Mouse (Mus musculus): ENCODE measurements at regions not wholly inside any gene's neighbourhood (a gene's known extent, or its start where the extent isn't known, plus 50 kb on each side); places are given as distances from the start of the nearest gene placed in this dataset.
A peak's percentile ranks its signal among the peaks of the same experiment; 100 is the strongest.

DNA sequence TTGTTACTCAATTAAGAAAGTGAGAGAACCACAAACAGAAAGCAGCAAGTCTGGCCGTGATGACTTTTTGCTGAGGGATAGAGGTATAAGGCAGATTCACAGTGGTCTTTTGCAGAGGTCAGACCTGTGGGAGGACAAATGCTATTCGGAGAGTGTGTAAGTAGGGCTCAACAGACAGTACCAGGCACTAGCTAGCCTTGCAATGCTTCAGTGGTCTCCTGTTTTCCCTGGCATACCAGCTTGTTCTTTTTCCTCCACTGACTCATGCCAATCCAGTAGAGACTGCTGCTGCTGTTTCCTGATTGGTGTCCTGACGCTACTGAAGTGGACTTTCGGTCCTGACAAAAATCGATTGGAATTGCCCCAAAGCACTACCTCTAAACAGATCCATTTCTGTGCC is 166.4 kb downstream of the Tlr4 start:
- Histone ChIP-seq H3K36me3 (no peaks in the 10 kb centered on the region), H3K9ac (replicated peaks) (no peak overlapping the region), H3K27ac (replicated peaks) (no peak overlapping the region), H3K4me2 (replicated peaks) (no peak overlapping the region), H3K27me3 (no peaks in the 10 kb centered on the region), H3K4me3 (no peak overlapping the region), H3K4me1 (no peaks in the 10 kb centered on the region), H3K9me3 (no peaks in the 10 kb centered on the region)
- no peak for ATAC-seq (replicated peaks)
- WGBS: 88% methylated on average over 5 of the region's 5 CpGs

DNA sequence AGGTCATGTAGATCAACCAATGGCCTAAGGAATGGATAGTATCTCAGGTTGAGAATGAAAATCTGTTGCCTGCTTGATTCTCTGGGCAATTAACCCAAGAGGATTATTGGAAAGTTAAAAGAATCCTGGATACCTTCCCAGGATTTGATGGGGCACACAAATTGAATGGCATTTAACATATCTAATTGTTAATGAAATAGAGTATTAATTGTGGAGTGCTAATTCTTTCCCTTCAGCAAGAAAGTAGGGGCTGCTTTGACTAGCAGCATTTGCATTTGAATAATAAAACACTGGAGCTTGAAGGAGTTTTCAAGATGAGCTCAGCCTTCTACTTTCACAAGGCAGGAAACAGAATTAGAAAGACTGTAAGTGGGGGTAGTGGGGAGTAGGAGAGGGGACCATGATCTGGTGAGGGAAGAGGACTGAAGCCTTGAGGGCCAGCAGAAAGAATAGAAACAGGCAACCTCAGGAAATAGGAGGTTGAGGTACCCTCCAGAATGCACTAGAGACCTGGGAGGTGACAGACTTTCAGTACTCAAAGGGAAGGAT is 178.9 kb downstream of the Tlr4 start:
- Histone ChIP-seq H3K4me3 (no peak overlapping the region), H3K9ac (replicated peaks) (no peak overlapping the region), H3K27me3 (no peaks in the 10 kb centered on the region), H3K9me3 (no peaks in the 10 kb centered on the region), H3K4me1 (0 out of 2 replicates have a peak, but pooled peaks cover 4% of the 10 kb centered on the region), H3K4me2 (replicated peaks) (no peak overlapping the region), H3K36me3 (no peaks in the 10 kb centered on the region), H3K27ac (replicated peaks) (no peak overlapping the region)
- peak; percentile 70 for ATAC-seq (replicated peaks)

DNA sequence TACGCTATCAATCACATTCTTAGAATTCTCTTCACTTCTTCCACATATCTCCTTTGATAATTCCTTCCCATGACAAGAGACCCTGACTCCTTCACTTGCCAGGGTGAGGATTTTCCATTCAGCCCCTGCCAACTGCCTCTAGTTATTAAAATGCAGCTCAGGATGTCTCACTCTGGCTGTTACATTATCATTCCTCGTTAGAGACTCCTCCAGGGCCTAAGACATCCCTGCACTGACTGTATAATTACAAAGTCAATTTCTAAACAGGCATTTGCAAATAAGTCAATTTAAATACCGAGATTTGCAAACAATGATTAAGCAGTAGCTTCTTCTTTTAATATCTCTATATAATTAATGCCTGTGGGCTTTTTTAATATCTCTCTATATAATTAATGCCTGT is 184.3 kb downstream of the Tlr4 start:
- no peaks in the 10 kb centered on the region for H3K9me3 ChIP-seq
- H3K4me2 ChIP-seq (replicated peaks): no peak overlapping the region
- H3K9ac ChIP-seq (replicated peaks): no peak overlapping the region
- H3K36me3 ChIP-seq: no peaks in the 10 kb centered on the region
- no peak overlapping the region for H3K27ac ChIP-seq (replicated peaks)
- ATAC-seq (replicated peaks): no peak
- H3K27me3 ChIP-seq: no peaks in the 10 kb centered on the region
- WGBS: 43% methylated on average over 3 of the region's 3 CpGs
- H3K4me1 ChIP-seq: no peaks in the 10 kb centered on the region
- no peak overlapping the region for H3K4me3 ChIP-seq

DNA sequence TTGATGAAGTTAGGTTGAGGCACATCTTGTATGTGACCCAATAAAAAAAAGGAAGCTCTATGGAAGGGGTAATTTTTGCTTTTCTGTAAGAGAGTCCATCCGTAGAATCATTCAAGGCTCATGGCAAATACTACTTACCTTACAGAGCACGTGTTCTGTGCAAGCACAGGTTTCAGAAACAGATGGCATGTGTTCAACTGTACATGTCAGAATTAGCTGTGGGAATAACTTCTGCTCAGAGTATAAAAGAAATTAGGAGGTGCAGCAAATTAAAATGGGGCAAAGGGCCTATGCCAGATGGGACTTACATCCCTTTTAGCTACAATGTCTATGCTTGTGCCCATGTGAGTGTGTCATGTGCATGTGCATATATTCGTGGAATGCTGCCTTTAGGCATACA is 216.7 kb downstream of the Tlr4 start:
- no peak overlapping the region for H3K27ac ChIP-seq (replicated peaks)
- no peak overlapping the region for H3K4me2 ChIP-seq (replicated peaks)
- no peak for ATAC-seq (replicated peaks)
- H3K9me3 ChIP-seq: no peaks in the 10 kb centered on the region
- no peaks in the 10 kb centered on the region for H3K4me1 ChIP-seq
- H3K27me3 ChIP-seq: no peaks in the 10 kb centered on the region
- no peaks in the 10 kb centered on the region for H3K36me3 ChIP-seq
- H3K9ac ChIP-seq (replicated peaks): no peak overlapping the region
- WGBS: 78% methylated on average over 3 of the region's 3 CpGs
- no peak overlapping the region for H3K4me3 ChIP-seq
